Mouse (Mus musculus): ENCODE results near the gene Rnf13. TPM values are rescaled to one million over a fixed set of nuclear protein-coding genes. Genes with fewer than 3 reads are reported as not detected.

Rnf13 gene
- polyA plus RNA-seq, 1 experiment from 2014 or later = 91.0 TPM

GRCm38 (mm10) chr3:57846912-57847759 lies 111.3 kb downstream of the Rnf13 start:
- no peaks in the 10 kb centered on the region for H3K27me3 ChIP-seq
- H3K4me1 ChIP-seq (replicated peaks) = peaks cover 27% of the 10 kb centered on the region
- H3K4me2 ChIP-seq = peak overlapping the region; percentile 68
- peaks cover 24% of the 10 kb centered on the region for H3K36me3 ChIP-seq
- H3K9me3 ChIP-seq = no peaks in the 10 kb centered on the region
- H3K9ac ChIP-seq = peak overlapping the region; percentile 99
- peak overlapping the region; percentile 93 for H3K4me3 ChIP-seq
- peak overlapping the region; percentile 99 for H3K27ac ChIP-seq (replicated peaks)
- under 1% methylated on average over 75 of the region's 104 CpGs for WGBS
- ATAC-seq (ENCODE audit: low FRiP score, low read depth) = peak; percentile 88

DNA sequence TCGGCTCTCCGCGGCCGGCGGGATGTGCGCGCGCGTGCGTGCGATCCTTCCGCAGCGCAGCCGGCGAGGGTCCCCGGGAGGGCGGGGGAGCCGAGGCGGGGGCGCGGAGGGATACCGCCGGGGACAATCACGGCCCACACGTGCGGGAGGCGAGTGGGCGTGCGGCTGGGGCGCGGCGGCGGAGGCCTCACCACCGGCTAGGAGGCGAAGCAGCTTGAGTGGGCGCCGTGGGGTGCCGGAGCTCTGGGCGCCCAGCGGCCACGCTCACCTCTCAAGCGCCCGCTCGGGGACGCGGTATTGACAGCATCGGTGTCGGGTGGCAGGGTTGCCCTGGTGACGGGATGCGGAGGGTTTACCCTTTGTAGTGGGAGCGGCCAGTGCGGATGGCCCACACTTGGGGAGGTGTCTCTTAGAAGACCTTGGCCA lies 111.9 kb downstream of the Rnf13 start, which contains the start of gene Pfn2:
Gene Pfn2 (minus strand): TSS at position 320 of the 426 bp plus-strand sequence.
- peak within 1 kb of the TSS; percentile 99 for H3K9ac ChIP-seq
- H3K4me2 ChIP-seq = peak within 1 kb of the TSS; percentile 68
- peak within 1 kb of the TSS; percentile 99 for H3K27ac ChIP-seq (replicated peaks)
- 0% methylated on average over 37 of the region's 52 CpGs for WGBS
- H3K36me3 ChIP-seq = peaks cover 18% of the 10 kb centered on the region
- peak; percentile 92 for ATAC-seq (ENCODE audit: low FRiP score, low read depth)
- H3K27me3 ChIP-seq = no peaks in the 10 kb centered on the region
- H3K4me3 ChIP-seq = peak within 1 kb of the TSS; percentile 93
- H3K9me3 ChIP-seq = no peaks in the 10 kb centered on the region
- peaks cover 24% of the 10 kb centered on the region for H3K4me1 ChIP-seq (replicated peaks)

DNA sequence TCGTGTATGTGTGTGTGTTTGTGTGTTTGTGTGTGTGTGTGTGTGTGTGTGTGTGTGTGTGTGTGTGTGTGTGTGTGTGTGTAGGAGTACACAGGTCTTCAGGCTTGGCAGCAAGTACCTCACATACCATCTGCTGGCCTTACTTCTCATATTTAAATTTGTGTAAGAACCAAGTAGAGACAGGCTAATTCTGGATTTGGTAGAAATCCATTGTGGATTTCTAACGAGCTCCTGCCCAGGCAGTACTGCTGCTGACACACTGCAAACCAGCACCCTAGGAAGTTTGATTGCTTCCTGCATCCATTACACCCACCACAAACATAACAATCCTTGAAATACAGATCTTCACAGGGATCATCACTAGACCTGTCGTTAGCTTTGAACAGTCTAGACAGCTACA lies 147.1 kb downstream of the Rnf13 start:
- H3K4me1 ChIP-seq (replicated peaks) = no peaks in the 10 kb centered on the region
- WGBS = 84% methylated on average over 3 of the region's 3 CpGs

More for the DNA sequence above, 147.1 kb downstream of the Rnf13 start:
- Histone ChIP-seq H3K4me3 (no peak overlapping the region), H3K27me3 (no peaks in the 10 kb centered on the region), H3K36me3 (no peaks in the 10 kb centered on the region), H3K9me3 (no peaks in the 10 kb centered on the region), H3K27ac (replicated peaks) (no peak overlapping the region), H3K4me2 (no peak overlapping the region), H3K9ac (no peak overlapping the region)
- ATAC-seq (ENCODE audit: low FRiP score, low read depth) = no peak

Other genes with a start within 250 kb of the Rnf13 start
- 7.7 and 8.0 TPM in 2 replicates for gene Wwtr1, start 160.2 kb upstream of the Rnf13 start, polyA plus RNA-seq (2015; fragmentation: Nextera tagmentation; extraction: Ambion mirVana)
- gene Commd2, start 84.3 kb upstream of the Rnf13 start, polyA plus RNA-seq (2015; fragmentation: Nextera tagmentation; extraction: Ambion mirVana) = 64.2 and 65.2 TPM in 2 replicates
- 0.27 and 0.37 TPM in 2 replicates for gene Ankub1, start 43.3 kb upstream of the Rnf13 start, polyA plus RNA-seq (2015; fragmentation: Nextera tagmentation; extraction: Ambion mirVana)
- gene Pfn2, start 112.0 kb downstream of the Rnf13 start, polyA plus RNA-seq (2015; fragmentation: Nextera tagmentation; extraction: Ambion mirVana) = 660 and 679 TPM in 2 replicates

Measured in hindbrain, embryonic 15.5 days (tissue).